Mouse (Mus musculus) heart, embryonic 15.5 days (tissue): ENCODE measurements around the gene Plin3. TPM values are rescaled to one million over a fixed set of nuclear protein-coding genes. Genes with fewer than 3 reads are reported as not detected.

ENCODE experiments used
- ATAC-seq: fragments of 200-750 bp; cut with Nextera tagmentation; replicated peaks from 2 replicates; pipeline ENCODE4 v1.8.0; 2017; ENCODE audit warnings: low read depth, moderate TSS enrichment; ENCODE audit not compliant: insufficient number of reproducible peaks, insufficient read depth, low FRiP score
- H3K27ac ChIP-seq: fragments of 300-500 bp; sonication (generic); 2 replicates; pipeline ENCODE4 v1.5.1; 2015; ENCODE audit warnings: mild to moderate bottlenecking, inconsistent platforms
- H3K27me3 ChIP-seq: fragments of 300-500 bp; sonication (generic); 2 replicates; pipeline ENCODE4 v1.6.1; 2015; ENCODE audit warnings: inconsistent platforms
- H3K36me3 ChIP-seq: fragments of 300-500 bp; sonication (generic); 2 replicates; pipeline ENCODE4 v1.6.1; 2015; ENCODE audit warnings: mild to moderate bottlenecking, inconsistent platforms
- H3K4me1 ChIP-seq: fragments of 300-500 bp; sonication (generic); replicated peaks from 2 replicates; pipeline ENCODE4 v1.6.1; 2015; ENCODE audit warnings: inconsistent platforms
- H3K4me2 ChIP-seq: fragments of 300-500 bp; sonication (generic); 2 replicates; pipeline ENCODE4 v1.6.1; 2015; ENCODE audit warnings: inconsistent platforms, mild to moderate bottlenecking, moderate library complexity
- H3K4me3 ChIP-seq: fragments of 300-500 bp; sonication (generic); 2 replicates; pipeline ENCODE4 v1.5.1; 2015; ENCODE audit warnings: mild to moderate bottlenecking, inconsistent platforms
- H3K9ac ChIP-seq: fragments of 300-500 bp; sonication (generic); 2 replicates; pipeline ENCODE4 v1.6.1; 2015; ENCODE audit warnings: mild to moderate bottlenecking, inconsistent platforms
- H3K9me3 ChIP-seq: fragments of 300-500 bp; sonication (generic); replicated peaks from 2 replicates; pipeline ENCODE4 v1.6.1; 2016; ENCODE audit warnings: inconsistent platforms
- WGBS: fragments of 180-500 bp; shearing (Covaris S2); methylation state at CpG from one replicate; pipeline ENCODE4 v1.1.7; 2015; ENCODE audit warnings: mixed read lengths; 5-methylcytosine and 5-hydroxymethylcytosine counted together
- polyA plus RNA-seq: library from polyadenylated mRNA; unstranded; fragments of >200 nt; fragmentation: Nextera tagmentation; extraction: Ambion mirVana; gene quantifications from 2 replicates; pipeline ENCODE4 v1.2.1, GENCODE M21; 2015

Plin3 gene
- polyA plus RNA-seq, 1 experiment from 2014 or later: 61.1 TPM

DNA sequence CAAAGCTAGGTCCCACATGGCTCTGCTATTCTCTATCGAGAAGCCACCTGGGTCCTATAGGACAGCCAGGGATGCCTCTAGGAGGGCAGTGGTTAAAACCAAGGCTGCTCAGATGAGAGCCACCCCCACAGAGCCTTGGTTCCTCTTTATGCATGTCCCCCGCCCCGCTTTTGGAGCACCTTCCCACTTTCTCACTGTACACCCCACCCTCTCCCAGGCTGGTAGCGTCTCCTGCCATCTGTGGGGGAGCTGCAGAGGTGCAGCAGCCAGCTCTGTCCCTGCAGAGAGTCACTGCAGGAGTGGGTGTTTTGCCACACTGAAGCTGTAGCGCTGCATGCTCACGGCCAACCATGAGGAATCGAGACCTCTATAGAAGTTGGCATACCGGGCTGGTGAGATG, 9.4 kb downstream of the Plin3 start:
- peaks cover 62% of the 10 kb centered on the region for H3K36me3 ChIP-seq
- H3K27ac ChIP-seq: no peak overlapping the region
- WGBS: 87% methylated on average over 8 of the region's 8 CpGs
- no peaks in the 10 kb centered on the region for H3K9me3 ChIP-seq
- H3K27me3 ChIP-seq: no peaks in the 10 kb centered on the region
- H3K9ac ChIP-seq: no peak overlapping the region
- no peak for ATAC-seq
- H3K4me2 ChIP-seq: no peak overlapping the region
- peaks cover 21% of the 10 kb centered on the region for H3K4me1 ChIP-seq
- H3K4me3 ChIP-seq: no peak overlapping the region

GRCm38 (mm10) chr17:56282802-56283201, 9.9 kb downstream of the Plin3 start:
- no peak overlapping the region for H3K27ac ChIP-seq
- H3K9ac ChIP-seq: no peak overlapping the region
- WGBS: 90% methylated on average over 4 of the region's 4 CpGs
- H3K4me3 ChIP-seq: no peak overlapping the region
- ATAC-seq: no peak
- H3K27me3 ChIP-seq: no peaks in the 10 kb centered on the region
- H3K4me1 ChIP-seq: peaks cover 20% of the 10 kb centered on the region
- no peaks in the 10 kb centered on the region for H3K9me3 ChIP-seq
- no peak overlapping the region for H3K4me2 ChIP-seq
- peaks cover 62% of the 10 kb centered on the region for H3K36me3 ChIP-seq

- Histone ChIP-seq H3K4me3 (no peak overlapping the region), H3K27ac (no peak overlapping the region), H3K36me3 (peaks cover 57% of the 10 kb centered on the region), H3K4me1 (peaks cover 20% of the 10 kb centered on the region), H3K27me3 (no peaks in the 10 kb centered on the region), H3K4me2 (no peak overlapping the region), H3K9ac (no peak overlapping the region), H3K9me3 (no peaks in the 10 kb centered on the region)
- WGBS: 85% methylated on average over 12 of the region's 12 CpGs
- no peak for ATAC-seq
Measured at GRCm38 (mm10) chr17:56281193-56281592, 11.5 kb downstream of the Plin3 start.

DNA sequence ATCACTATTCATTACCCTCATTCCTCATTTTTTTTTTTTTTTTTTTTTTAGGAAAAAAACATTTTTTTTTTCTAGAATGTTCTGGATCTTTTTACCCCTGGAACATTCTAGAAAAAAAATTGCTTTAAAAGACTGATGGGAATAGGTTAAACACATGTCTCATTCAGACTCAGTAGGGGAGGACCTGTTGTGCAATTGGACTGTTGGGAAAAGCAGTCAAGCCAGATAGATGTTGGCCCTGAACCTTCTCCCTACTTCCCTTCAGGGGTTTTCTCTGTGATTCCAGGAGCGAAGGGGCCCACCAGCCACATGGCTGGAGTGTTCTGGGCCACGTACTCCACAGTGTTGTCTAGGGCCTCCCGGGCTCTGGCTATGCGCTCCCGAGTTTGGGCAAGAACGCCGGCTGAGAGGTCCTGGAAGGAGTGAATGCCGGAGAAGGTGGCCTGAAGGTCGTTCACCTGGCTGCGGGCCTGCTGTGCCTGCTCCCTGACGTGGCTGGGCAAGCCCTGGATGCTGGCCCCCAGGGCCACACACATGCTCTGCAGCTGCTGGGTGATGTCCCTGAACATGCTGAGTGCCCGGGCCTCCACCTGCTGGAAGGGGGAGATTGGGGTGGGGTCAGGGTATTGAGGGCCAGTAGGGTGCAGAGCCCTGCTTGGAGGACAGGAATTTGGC, 13.1 kb downstream of the Plin3 start:
- Histone ChIP-seq H3K27ac (peak overlapping the region; percentile 82), H3K4me3 (no peak overlapping the region), H3K9ac (peak overlapping the region; percentile 5; the same call in 1 of the 2 replicates), H3K9me3 (no peaks in the 10 kb centered on the region), H3K36me3 (peaks cover 41% of the 10 kb centered on the region), H3K4me1 (peaks cover 20% of the 10 kb centered on the region), H3K4me2 (no peak overlapping the region), H3K27me3 (no peaks in the 10 kb centered on the region)
- ATAC-seq: no peak
- 58% methylated on average over 12 of the region's 12 CpGs for WGBS

- peak overlapping the region; percentile 95 for H3K27ac ChIP-seq
- H3K9ac ChIP-seq: no peak overlapping the region
- 91% methylated on average over 5 of the region's 5 CpGs for WGBS
Measured at GRCm38 (mm10) chr17:56278340-56278739, 14.3 kb downstream of the Plin3 start.

DNA sequence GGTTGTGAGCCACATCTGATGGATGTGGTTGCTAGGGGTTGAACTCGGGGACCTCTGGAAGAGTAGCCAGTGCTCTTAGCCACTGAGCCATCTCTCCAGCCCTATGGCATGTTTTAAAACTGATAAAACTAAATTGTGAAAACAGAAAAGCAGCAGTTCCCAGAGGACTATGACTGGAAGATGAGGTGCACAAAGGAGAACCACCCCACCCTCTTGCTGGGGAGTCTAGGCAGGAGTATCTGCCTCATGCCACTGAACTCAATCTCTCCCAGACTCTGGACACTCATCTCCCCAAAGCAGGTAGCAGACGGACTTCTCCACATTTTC, 15.1 kb downstream of the Plin3 start:
- H3K4me3 ChIP-seq: no peak overlapping the region
- ATAC-seq: no peak
- no peaks in the 10 kb centered on the region for H3K27me3 ChIP-seq
- H3K27ac ChIP-seq: peak overlapping the region; percentile 95
- peaks cover 34% of the 10 kb centered on the region for H3K4me1 ChIP-seq
- no peaks in the 10 kb centered on the region for H3K9me3 ChIP-seq
- 36% methylated on average over 2 of the region's 2 CpGs for WGBS
- peaks cover 29% of the 10 kb centered on the region for H3K36me3 ChIP-seq
- H3K9ac ChIP-seq: peak overlapping the region; percentile 36; the same call in 1 of the 2 replicates
- peak overlapping the region; percentile 67 for H3K4me2 ChIP-seq

More at GRCm38 (mm10) chr17:56278340-56278739, 14.3 kb downstream of the Plin3 start:
- no peak for ATAC-seq
- Histone ChIP-seq H3K27me3 (no peaks in the 10 kb centered on the region), H3K9me3 (no peaks in the 10 kb centered on the region), H3K36me3 (peaks cover 34% of the 10 kb centered on the region), H3K4me1 (peaks cover 32% of the 10 kb centered on the region), H3K4me2 (no peak overlapping the region), H3K4me3 (no peak overlapping the region)

- Histone ChIP-seq H3K9ac (peak within 1 kb of the TSS; percentile 78), H3K9me3 (no peaks in the 10 kb centered on the region), H3K27me3 (no peaks in the 10 kb centered on the region), H3K4me2 (peak within 1 kb of the TSS; percentile 67), H3K4me3 (peak within 1 kb of the TSS; percentile 69), H3K4me1 (peaks cover 35% of the 10 kb centered on the region), H3K36me3 (peaks cover 32% of the 10 kb centered on the region), H3K27ac (peak within 1 kb of the TSS; percentile 95)
- peak; percentile 93 for ATAC-seq
- 3% methylated on average over 21 of the region's 21 CpGs for WGBS
Measured at GRCm38 (mm10) chr17:56276643-56277566, 15.8 kb downstream of the Plin3 start, which contains the start of gene Ticam1. Gene Ticam1 (minus strand): TSS chr17:56276786.

DNA sequence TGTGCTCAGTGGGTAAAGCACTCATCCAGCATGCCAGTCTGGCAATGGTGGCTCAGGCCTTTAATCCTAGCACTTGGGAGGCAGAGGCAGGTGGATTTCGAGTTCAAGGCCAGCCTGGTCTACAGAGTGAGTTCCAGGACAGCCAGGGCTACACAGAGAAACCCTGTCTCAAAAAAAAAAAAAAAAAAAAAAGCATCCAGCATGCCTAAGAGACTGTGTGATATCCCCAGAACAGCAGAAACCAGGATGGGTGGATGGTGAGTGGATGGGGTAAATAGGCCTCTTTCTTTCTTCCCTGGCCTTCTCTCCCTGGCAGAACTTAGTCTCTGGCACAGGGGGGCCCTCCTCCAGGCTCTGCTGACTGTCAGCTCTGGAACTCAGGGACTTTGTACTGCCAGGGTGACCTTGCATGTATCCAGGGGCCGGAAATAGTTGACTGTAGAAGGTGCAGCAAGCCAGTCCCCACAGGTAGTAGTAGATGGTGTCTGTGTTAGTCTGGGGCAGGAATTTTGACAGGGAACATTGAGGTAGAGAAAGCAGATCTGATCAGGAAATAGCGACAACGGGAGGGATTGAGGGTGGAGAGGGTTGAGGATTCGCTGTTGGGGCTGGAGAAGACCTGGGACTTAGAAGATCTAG, 16.7 kb downstream of the Plin3 start:
- H3K4me1 ChIP-seq: peaks cover 35% of the 10 kb centered on the region
- peaks cover 33% of the 10 kb centered on the region for H3K36me3 ChIP-seq
- H3K4me3 ChIP-seq: peak overlapping the region; percentile 69
- H3K9ac ChIP-seq: peak overlapping the region; percentile 78
- peak overlapping the region; percentile 67 for H3K4me2 ChIP-seq
- peak overlapping the region; percentile 95 for H3K27ac ChIP-seq
- no peaks in the 10 kb centered on the region for H3K27me3 ChIP-seq
- no peaks in the 10 kb centered on the region for H3K9me3 ChIP-seq
- WGBS: 13% methylated on average over 5 of the region's 5 CpGs
- ATAC-seq: peak; percentile 32; the same call in 1 of the 2 replicates

GRCm38 (mm10) chr17:56273986-56274385, 18.7 kb downstream of the Plin3 start:
- H3K4me1 ChIP-seq: peaks cover 33% of the 10 kb centered on the region
- ATAC-seq: no peak
- no peaks in the 10 kb centered on the region for H3K9me3 ChIP-seq
- no peaks in the 10 kb centered on the region for H3K27me3 ChIP-seq
- no peak overlapping the region for H3K27ac ChIP-seq
- WGBS: 80% methylated on average over 5 of the region's 5 CpGs
- H3K4me3 ChIP-seq: no peak overlapping the region
- H3K4me2 ChIP-seq: 0 out of 2 replicates have a peak overlapping the region, but pooled peaks have one; percentile 13
- H3K9ac ChIP-seq: no peak overlapping the region
- peaks cover 27% of the 10 kb centered on the region for H3K36me3 ChIP-seq

GRCm38 (mm10) chr17:56273482-56273881, 19.2 kb downstream of the Plin3 start:
- H3K27me3 ChIP-seq: no peaks in the 10 kb centered on the region
- no peak for ATAC-seq
- no peak overlapping the region for H3K9ac ChIP-seq
- 68% methylated on average over 7 of the region's 7 CpGs for WGBS
- no peak overlapping the region for H3K4me3 ChIP-seq
- H3K36me3 ChIP-seq: peaks cover 25% of the 10 kb centered on the region
- no peak overlapping the region for H3K27ac ChIP-seq
- peaks cover 33% of the 10 kb centered on the region for H3K4me1 ChIP-seq
- H3K4me2 ChIP-seq: no peak overlapping the region
- no peaks in the 10 kb centered on the region for H3K9me3 ChIP-seq

GRCm38 (mm10) chr17:56272644-56273043, 20.0 kb downstream of the Plin3 start:
- H3K4me1 ChIP-seq: peaks cover 27% of the 10 kb centered on the region
- H3K9ac ChIP-seq: no peak overlapping the region
- peak overlapping the region; percentile 5; the same call in 1 of the 2 replicates for H3K27ac ChIP-seq
- H3K36me3 ChIP-seq: peaks cover 25% of the 10 kb centered on the region
- H3K9me3 ChIP-seq: no peaks in the 10 kb centered on the region
- no peak overlapping the region for H3K4me3 ChIP-seq
- ATAC-seq: no peak
- no peak overlapping the region for H3K4me2 ChIP-seq
- WGBS: 73% methylated on average over 3 of the region's 3 CpGs
- no peaks in the 10 kb centered on the region for H3K27me3 ChIP-seq
